Mouse (Mus musculus) CH12.LX (cell line): ENCODE measurements around the gene Borcs8.

ENCODE experiments used
- CTCF ChIP-seq, 2 experiments: IDR thresholded peaks in 1 of 2; conservative IDR thresholded peaks in 1 of 2; 2 replicates each; pipeline ENCODE4 v1.5.1; 2011 to 2012; ENCODE audit warnings: low read depth in 2 of 2, low read length in 2 of 2, improper control_type of control experiment in 1 of 2, inconsistent platforms in 1 of 2, mild to moderate bottlenecking in 1 of 2, moderate library complexity in 1 of 2
- MAFK ChIP-seq: IDR thresholded peaks from 2 replicates; pipeline ENCODE4 v1.6.1; 2011; ENCODE audit warnings: low read length, improper control_type of control experiment; ENCODE audit not compliant: insufficient replicate concordance
- MEF2A ChIP-seq: IDR thresholded peaks from 2 replicates; pipeline ENCODE4 v1.6.1; 2014; ENCODE audit warnings: low read depth, mild to moderate bottlenecking, inconsistent platforms, low read length, improper control_type of control experiment, borderline replicate concordance
- POLR2A ChIP-seq: IDR thresholded peaks from 2 replicates; pipeline ENCODE4 v1.6.1; 2011; ENCODE audit warnings: low read depth, mild to moderate bottlenecking, improper control_type of control experiment, low read length
- USF2 ChIP-seq: conservative IDR thresholded peaks from 2 replicates; pipeline ENCODE4 v1.6.1; 2011; ENCODE audit warnings: low read depth, low read length, improper control_type of control experiment
- ZMIZ1 ChIP-seq: IDR thresholded peaks from 2 replicates; pipeline ENCODE4 v1.6.1; 2012; ENCODE audit warnings: low read depth, mild to moderate bottlenecking, inconsistent platforms, low read length, improper control_type of control experiment

DNA sequence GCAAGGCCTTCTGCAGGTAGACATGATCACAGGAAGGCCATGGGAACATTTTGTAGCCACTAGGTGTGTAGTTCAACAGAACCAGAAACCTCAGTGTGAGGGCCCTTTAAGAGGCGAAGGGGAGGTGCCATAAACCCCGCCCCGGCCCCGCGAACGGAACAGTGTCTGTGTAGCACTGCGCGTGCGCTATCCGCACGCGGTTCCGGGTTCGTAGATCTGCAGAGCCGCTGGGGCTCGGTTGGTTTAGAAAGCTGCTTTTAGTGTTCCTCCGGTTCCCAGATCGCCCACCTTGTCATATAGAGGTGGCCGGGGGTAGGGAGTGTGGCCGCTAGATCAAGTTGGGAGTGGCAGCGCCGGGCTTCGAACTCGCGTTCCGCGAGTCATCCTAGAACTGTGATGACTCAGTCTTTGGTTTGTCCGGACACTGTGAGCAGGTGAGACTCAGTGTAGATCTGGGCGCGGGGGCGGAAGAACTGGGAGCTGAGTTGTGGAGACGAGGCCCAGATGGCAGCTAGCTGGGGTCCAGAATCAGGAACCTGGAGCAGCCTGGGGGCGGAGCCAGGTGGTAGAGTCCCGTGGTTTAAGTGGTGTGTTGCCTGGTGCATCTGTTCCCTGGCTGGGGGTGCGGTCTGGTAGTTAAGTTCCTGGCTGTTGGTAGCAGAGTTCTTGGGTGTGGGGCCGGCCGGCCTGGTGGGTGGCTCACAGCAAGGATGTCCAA is 8.0 kb upstream of the Borcs8 start, which contains the start of gene Nr2c2ap:
- TF ChIP-seq MEF2A (0 out of 2 replicates have a peak, but pooled peaks have one; percentile 30), ZMIZ1 (peak; percentile 49; the same call in 1 of the 2 replicates), USF2 (no peak), CTCF (conservative IDR thresholded peaks at IDR 0.05 in 1 of 2, IDR thresholded peaks at IDR 0.05 in 1 of 2; ENCODE audit: low read depth in 2 of 2, low read length in 2 of 2) (0 out of 4 replicates have a peak, but pooled peaks of 1 of the 2 experiments have one; percentile 4), MAFK (no peak), POLR2A (peak; percentile 94)
